Mouse (Mus musculus): ENCODE measurements around the gene Scamp3.

GRCm38 (mm10) chr3:89161786-89162185 lies 15.5 kb upstream of the Scamp3 start:
- no peak for TF ChIP-seq GATA1 (IDR thresholded peaks at IDR 0.05; ENCODE audit: low read length)
- TF ChIP-seq TAL1 (IDR thresholded peaks at IDR 0.05; ENCODE audit: low read length), result no peak

All from erythroblast, embryonic 14.5 days (primary cell).